Mouse (Mus musculus) G1E (cell line): ENCODE measurements around the gene Tnfaip3. TPM values are rescaled to one million over a fixed set of nuclear protein-coding genes. Genes with fewer than 3 reads are reported as not detected.
A peak's percentile ranks its signal among the peaks of the same experiment; 100 is the strongest.

Experiments used
- ATAC-seq: 2 replicates; pipeline ENCODE4 v1.8.0; 2016; ENCODE audit warnings: mild to moderate bottlenecking; ENCODE audit not compliant: insufficient number of reproducible peaks, poor library complexity, low FRiP score, severe bottlenecking; ENCODE audit errors: extremely low read depth
- DNase-seq: peaks from one replicate; pipeline ENCODE4 v3.0.0; 2012; ENCODE audit warnings: low spot score
- H3K27me3 ChIP-seq: 2 replicates; pipeline ENCODE4 v1.6.1; 2012; ENCODE audit warnings: mild to moderate bottlenecking, low read length, inconsistent platforms; ENCODE audit not compliant: insufficient read depth
- H3K36me3 ChIP-seq: replicated peaks from 2 replicates; pipeline ENCODE3; 2012; ENCODE audit warnings: mild to moderate bottlenecking, inconsistent platforms
- H3K4me1 ChIP-seq: 2 replicates; pipeline ENCODE4 v1.6.1; 2012; ENCODE audit warnings: low read depth, low read length, inconsistent platforms, mixed read lengths; ENCODE audit not compliant: insufficient read depth
- H3K4me3 ChIP-seq: 2 replicates; pipeline ENCODE4 v1.5.1; 2012; ENCODE audit warnings: low read depth, mild to moderate bottlenecking, inconsistent platforms, low read length, moderate library complexity, mixed read lengths
- H3K9me3 ChIP-seq: replicated peaks from 2 replicates; pipeline ENCODE4 v1.6.1; 2012; ENCODE audit warnings: inconsistent platforms
- CTCF ChIP-seq: IDR thresholded peaks from 2 replicates; pipeline ENCODE4 v1.5.1; 2012; ENCODE audit warnings: low read depth, low read length, inconsistent platforms, mixed read lengths
- GATA1 ChIP-seq: IDR thresholded peaks from 2 replicates; pipeline ENCODE4 v1.6.1; 2012; ENCODE audit warnings: borderline replicate concordance, low read length, inconsistent platforms, mixed read lengths
- GATA2 ChIP-seq: IDR thresholded peaks from 2 replicates; pipeline ENCODE4 v1.6.1; 2012; ENCODE audit warnings: low read depth, low read length, inconsistent platforms, borderline replicate concordance
- POLR2AphosphoS5 ChIP-seq: IDR thresholded peaks from 2 replicates; pipeline ENCODE4 v1.6.1; 2012; ENCODE audit warnings: low read depth, low read length, inconsistent platforms; ENCODE audit not compliant: insufficient replicate concordance
- TAL1 ChIP-seq: conservative IDR thresholded peaks from 2 replicates; pipeline ENCODE4 v1.6.1; 2012; ENCODE audit warnings: low read depth, low read length, inconsistent platforms, mixed read lengths
- polyA plus RNA-seq: library from polyadenylated mRNA; stranded (reverse); fragments of >175 nt; gene quantifications from 2 replicates; pipeline ENCODE4 v1.2.3, GENCODE M21; 2012
- total RNA-seq, 2 experiments: library from RNA; stranded (forward) in 1 of 2; stranded (reverse) in 1 of 2; fragments of 200-1000 nt in 1 of 2; fragments of >200 nt in 1 of 2; fragmentation: Nextera tagmentation in 1 of 2; gene quantifications; 2 replicates each; pipeline ENCODE4 v1.2.3; 2014 to 2017

Gene Tnfaip3
- total and polyA plus RNA-seq, 3 experiments: 1.9 to 26.5 (median 23.9) TPM

- H3K4me1 ChIP-seq: no peaks in the 10 kb centered on the region; the same call in 1 of the 2 replicates
- TF ChIP-seq TAL1: no peak
- TF ChIP-seq GATA1: no peak
- TF ChIP-seq CTCF: 0 out of 2 replicates have a peak, but pooled peaks have one; percentile 8
- TF ChIP-seq POLR2AphosphoS5: no peak
- TF ChIP-seq GATA2: no peak
- peak; percentile 11 for DNase-seq
- H3K9me3 ChIP-seq: no peaks in the 10 kb centered on the region
- H3K4me3 ChIP-seq: no peak overlapping the region
- peaks cover 12% of the 10 kb centered on the region; the same call in 1 of the 2 replicates for H3K27me3 ChIP-seq
- ATAC-seq: no peak
- H3K36me3 ChIP-seq: no peaks in the 10 kb centered on the region
Measured at GRCm38 (mm10) chr10:18953706-18954071, 61.8 kb downstream of the Tnfaip3 start.

GRCm38 (mm10) chr10:18953011-18953705 is 62.3 kb downstream of the Tnfaip3 start:
- Histone ChIP-seq H3K4me1 (no peaks in the 10 kb centered on the region; the same call in 1 of the 2 replicates), H3K9me3 (no peaks in the 10 kb centered on the region), H3K4me3 (no peak overlapping the region), H3K36me3 (no peaks in the 10 kb centered on the region), H3K27me3 (peaks cover 12% of the 10 kb centered on the region; the same call in 1 of the 2 replicates)
- TF ChIP-seq GATA1 (no peak), CTCF (no peak), GATA2 (no peak), TAL1 (no peak), POLR2AphosphoS5 (no peak)
- ATAC-seq (no peak), DNase-seq (no peak)

Other genes starting within 250 kb of the Tnfaip3 start
- not detected in 2 replicates for gene Gm4922, start 228.9 kb downstream of the Tnfaip3 start, total RNA-seq (2014; fragmentation: Nextera tagmentation)
- 0.05 TPM in 1 of 2 replicates, not detected in the other for gene Gm4922, start 228.9 kb downstream of the Tnfaip3 start, total RNA-seq (2017)
- gene Gm4922, start 228.9 kb downstream of the Tnfaip3 start, polyA plus RNA-seq: not detected in 2 replicates
- gene Perp, start 170.6 kb downstream of the Tnfaip3 start, total RNA-seq (2014; fragmentation: Nextera tagmentation): not detected in 2 replicates
- not detected in 2 replicates for gene Perp, start 170.6 kb downstream of the Tnfaip3 start, total RNA-seq (2017)
- gene Perp, start 170.6 kb downstream of the Tnfaip3 start, polyA plus RNA-seq: not detected in 2 replicates